Mouse (Mus musculus): ENCODE data around the gene Spred1. TPM values are rescaled to one million over a fixed set of nuclear protein-coding genes. Genes with fewer than 3 reads are reported as not detected.

Gene Spred1
- polyA plus RNA-seq, 1 experiment from 2014 or later: 11.5 TPM

GRCm38 (mm10) chr2:117090061-117090460 lies 31.1 kb upstream of the Spred1 start:
- 72% methylated on average over 3 of the region's 3 CpGs for WGBS
- ATAC-seq: no peak
- no peak overlapping the region for H3K4me3 ChIP-seq (ENCODE audit: low read depth, low read length)
- H3K36me3 ChIP-seq (ENCODE audit: control insufficient read depth, insufficient read depth, low read length): no peaks in the 10 kb centered on the region
- H3K9me3 ChIP-seq (replicated peaks; ENCODE audit: control insufficient read depth, low read length): no peaks in the 10 kb centered on the region
- peaks cover 12% of the 10 kb centered on the region for H3K4me1 ChIP-seq (ENCODE audit: control insufficient read depth, insufficient read depth, low read length)
- no peak overlapping the region for H3K9ac ChIP-seq (ENCODE audit: low read length)
- no peak overlapping the region for H3K27ac ChIP-seq (ENCODE audit: low read depth, low read length)
- no peak for DNase-seq (ENCODE audit: low spot score)
- no peak overlapping the region for H3K4me2 ChIP-seq (ENCODE audit: low read length)
- no peaks in the 10 kb centered on the region for H3K27me3 ChIP-seq (replicated peaks; ENCODE audit: control insufficient read depth, insufficient read depth, low read length)

DNA sequence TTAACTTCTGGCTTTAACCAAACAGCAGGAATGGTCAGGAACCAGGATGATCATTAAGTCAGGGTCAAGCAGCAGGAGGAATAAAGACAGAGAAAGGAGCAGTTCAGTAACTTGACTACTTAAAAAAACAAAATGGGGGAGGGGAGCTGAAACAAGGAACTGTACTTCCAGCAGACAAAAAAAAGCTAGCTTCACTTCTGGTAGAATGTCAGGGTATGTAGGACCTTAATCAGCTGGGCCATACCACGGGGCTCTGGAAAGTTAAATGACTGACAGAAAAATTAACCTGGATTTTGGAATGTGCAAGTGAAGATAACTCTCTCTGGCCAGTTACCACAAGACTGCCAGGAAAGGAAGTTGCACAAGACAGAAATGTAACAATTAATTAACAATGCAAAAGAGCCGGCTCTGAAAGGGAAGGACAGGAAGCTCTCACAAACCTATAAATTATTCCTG lies 28.2 kb upstream of the Spred1 start:
- Histone ChIP-seq H3K36me3 (ENCODE audit: control insufficient read depth, insufficient read depth, low read length) (no peaks in the 10 kb centered on the region), H3K27me3 (replicated peaks; ENCODE audit: control insufficient read depth, insufficient read depth, low read length) (no peaks in the 10 kb centered on the region), H3K4me1 (ENCODE audit: control insufficient read depth, insufficient read depth, low read length) (no peaks in the 10 kb centered on the region), H3K4me2 (ENCODE audit: low read length) (no peak overlapping the region), H3K27ac (ENCODE audit: low read depth, low read length) (no peak overlapping the region), H3K9ac (ENCODE audit: low read length) (no peak overlapping the region), H3K4me3 (ENCODE audit: low read depth, low read length) (no peak overlapping the region), H3K9me3 (replicated peaks; ENCODE audit: control insufficient read depth, low read length) (no peaks in the 10 kb centered on the region)
- ATAC-seq (no peak), DNase-seq (ENCODE audit: low spot score) (no peak)
- WGBS: 71% methylated on average over 2 of the region's 2 CpGs

- Histone ChIP-seq H3K9ac (ENCODE audit: low read length) (no peak overlapping the region), H3K4me3 (ENCODE audit: low read depth, low read length) (no peak overlapping the region), H3K4me1 (ENCODE audit: control insufficient read depth, insufficient read depth, low read length) (no peaks in the 10 kb centered on the region), H3K36me3 (ENCODE audit: control insufficient read depth, insufficient read depth, low read length) (no peaks in the 10 kb centered on the region), H3K27me3 (replicated peaks; ENCODE audit: control insufficient read depth, insufficient read depth, low read length) (no peaks in the 10 kb centered on the region), H3K27ac (ENCODE audit: low read depth, low read length) (no peak overlapping the region), H3K4me2 (ENCODE audit: low read length) (no peak overlapping the region), H3K9me3 (replicated peaks; ENCODE audit: control insufficient read depth, low read length) (no peaks in the 10 kb centered on the region)
- WGBS: 67% methylated on average over 3 of the region's 3 CpGs
- ATAC-seq (no peak), DNase-seq (ENCODE audit: low spot score) (no peak)
Observed at GRCm38 (mm10) chr2:117095491-117095890, 25.7 kb upstream of the Spred1 start.

DNA sequence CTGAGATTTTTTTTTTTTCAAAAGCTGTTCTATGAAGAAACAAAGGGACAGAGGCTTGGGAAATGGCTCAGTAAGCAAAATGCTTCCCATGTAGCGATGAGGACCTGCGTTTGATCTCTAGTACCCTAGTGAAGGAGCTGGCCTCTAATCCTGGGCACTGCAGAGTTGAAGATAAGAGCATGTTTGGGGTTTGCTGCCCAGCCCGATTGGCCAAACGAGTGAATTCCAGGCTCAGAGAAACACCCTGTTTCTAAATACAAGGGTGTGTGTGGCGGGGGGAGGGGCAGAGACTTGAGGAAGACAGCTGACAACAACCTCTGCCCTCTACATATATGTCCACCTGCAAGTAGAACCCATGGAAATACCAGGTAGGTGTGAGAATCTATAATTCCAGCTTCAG lies 23.9 kb upstream of the Spred1 start:
- H3K4me2 ChIP-seq (ENCODE audit: low read length): no peak overlapping the region
- no peaks in the 10 kb centered on the region for H3K9me3 ChIP-seq (replicated peaks; ENCODE audit: control insufficient read depth, low read length)
- no peak for ATAC-seq
- DNase-seq (ENCODE audit: low spot score): no peak
- no peaks in the 10 kb centered on the region for H3K27me3 ChIP-seq (replicated peaks; ENCODE audit: control insufficient read depth, insufficient read depth, low read length)
- H3K4me3 ChIP-seq (ENCODE audit: low read depth, low read length): no peak overlapping the region
- WGBS: 78% methylated on average over 5 of the region's 5 CpGs
- no peak overlapping the region for H3K27ac ChIP-seq (ENCODE audit: low read depth, low read length)
- H3K9ac ChIP-seq (ENCODE audit: low read length): no peak overlapping the region
- H3K4me1 ChIP-seq (ENCODE audit: control insufficient read depth, insufficient read depth, low read length): no peaks in the 10 kb centered on the region
- no peaks in the 10 kb centered on the region for H3K36me3 ChIP-seq (ENCODE audit: control insufficient read depth, insufficient read depth, low read length)

DNA sequence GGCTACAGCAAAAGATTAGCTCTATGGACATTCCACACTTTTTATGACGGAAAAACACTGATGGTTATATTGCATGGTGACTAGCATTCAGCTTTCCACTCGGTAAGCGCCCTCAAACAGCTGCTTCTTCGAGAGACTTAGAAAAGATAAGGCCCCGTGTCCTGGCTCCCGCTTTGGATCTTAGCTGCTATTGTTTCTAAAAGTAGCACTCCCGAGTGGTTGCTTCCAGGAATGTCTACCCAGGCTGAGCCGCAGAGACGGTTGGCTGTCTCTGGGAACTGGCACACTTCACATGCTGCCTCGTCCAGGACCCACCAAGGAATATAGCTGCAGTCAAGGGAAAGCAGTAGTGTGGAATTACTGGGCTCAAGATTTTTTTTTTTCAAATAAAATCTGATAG lies 21.9 kb upstream of the Spred1 start:
- H3K4me1 ChIP-seq (ENCODE audit: control insufficient read depth, insufficient read depth, low read length): no peaks in the 10 kb centered on the region
- H3K27ac ChIP-seq (ENCODE audit: low read depth, low read length): no peak overlapping the region
- no peak for ATAC-seq
- H3K27me3 ChIP-seq (replicated peaks; ENCODE audit: control insufficient read depth, insufficient read depth, low read length): no peaks in the 10 kb centered on the region
- no peaks in the 10 kb centered on the region for H3K9me3 ChIP-seq (replicated peaks; ENCODE audit: control insufficient read depth, low read length)
- H3K9ac ChIP-seq (ENCODE audit: low read length): no peak overlapping the region
- H3K4me2 ChIP-seq (ENCODE audit: low read length): no peak overlapping the region
- DNase-seq (ENCODE audit: low spot score): no peak
- 48% methylated on average over 10 of the region's 10 CpGs for WGBS
- no peak overlapping the region for H3K4me3 ChIP-seq (ENCODE audit: low read depth, low read length)
- H3K36me3 ChIP-seq (ENCODE audit: control insufficient read depth, insufficient read depth, low read length): no peaks in the 10 kb centered on the region

- Histone ChIP-seq H3K4me3 (ENCODE audit: low read depth, low read length) (no peak overlapping the region), H3K9ac (ENCODE audit: low read length) (no peak overlapping the region), H3K9me3 (replicated peaks; ENCODE audit: control insufficient read depth, low read length) (no peaks in the 10 kb centered on the region), H3K36me3 (ENCODE audit: control insufficient read depth, insufficient read depth, low read length) (no peaks in the 10 kb centered on the region), H3K27ac (ENCODE audit: low read depth, low read length) (no peak overlapping the region), H3K4me2 (ENCODE audit: low read length) (no peak overlapping the region), H3K27me3 (replicated peaks; ENCODE audit: control insufficient read depth, insufficient read depth, low read length) (no peaks in the 10 kb centered on the region), H3K4me1 (ENCODE audit: control insufficient read depth, insufficient read depth, low read length) (no peaks in the 10 kb centered on the region)
- DNase-seq (ENCODE audit: low spot score): no peak
- WGBS: 7% methylated on average over 4 of the region's 4 CpGs
- ATAC-seq: peak; percentile 50; the same call in 1 of the 2 replicates
Observed at GRCm38 (mm10) chr2:117103461-117103860, 17.7 kb upstream of the Spred1 start.

- no peaks in the 10 kb centered on the region for H3K4me1 ChIP-seq (ENCODE audit: control insufficient read depth, insufficient read depth, low read length)
- no peaks in the 10 kb centered on the region for H3K27me3 ChIP-seq (replicated peaks; ENCODE audit: control insufficient read depth, insufficient read depth, low read length)
- no peak overlapping the region for H3K9ac ChIP-seq (ENCODE audit: low read length)
- H3K4me2 ChIP-seq (ENCODE audit: low read length): no peak overlapping the region
- WGBS: 86% methylated on average over 7 of the region's 7 CpGs
- no peak for ATAC-seq
- no peak for DNase-seq (ENCODE audit: low spot score)
- no peak overlapping the region for H3K4me3 ChIP-seq (ENCODE audit: low read depth, low read length)
- no peaks in the 10 kb centered on the region for H3K36me3 ChIP-seq (ENCODE audit: control insufficient read depth, insufficient read depth, low read length)
- H3K27ac ChIP-seq (ENCODE audit: low read depth, low read length): no peak overlapping the region
- H3K9me3 ChIP-seq (replicated peaks; ENCODE audit: control insufficient read depth, low read length): no peaks in the 10 kb centered on the region
Observed at GRCm38 (mm10) chr2:117105407-117105806, 15.8 kb upstream of the Spred1 start.

DNA sequence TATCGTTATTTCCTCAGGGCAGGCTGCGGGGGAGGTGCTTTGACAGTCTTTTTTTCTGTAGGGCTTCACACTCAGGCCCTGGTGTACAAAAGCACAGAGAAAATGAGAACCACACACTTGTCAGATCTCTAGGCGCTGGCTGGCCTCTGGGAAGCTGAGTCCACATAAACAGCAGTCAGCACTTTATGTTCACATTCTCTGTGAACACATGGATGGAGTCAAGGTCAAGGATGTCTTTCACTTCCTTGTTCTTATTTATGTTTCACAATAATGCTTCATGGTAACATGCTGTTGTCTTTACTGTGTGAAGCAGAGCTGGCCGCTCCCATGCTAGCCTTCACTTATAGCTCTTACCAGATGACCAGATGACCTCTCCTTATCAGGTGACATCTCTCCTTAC lies 13.1 kb upstream of the Spred1 start:
- no peak overlapping the region for H3K27ac ChIP-seq (ENCODE audit: low read depth, low read length)
- H3K4me1 ChIP-seq (ENCODE audit: control insufficient read depth, insufficient read depth, low read length): no peaks in the 10 kb centered on the region
- ATAC-seq (no peak), DNase-seq (ENCODE audit: low spot score) (no peak)
- no peaks in the 10 kb centered on the region for H3K27me3 ChIP-seq (replicated peaks; ENCODE audit: control insufficient read depth, insufficient read depth, low read length)
- no peak overlapping the region for H3K4me2 ChIP-seq (ENCODE audit: low read length)
- no peaks in the 10 kb centered on the region for H3K36me3 ChIP-seq (ENCODE audit: control insufficient read depth, insufficient read depth, low read length)
- WGBS: 50% methylated on average over 4 of the region's 4 CpGs
- no peak overlapping the region for H3K9ac ChIP-seq (ENCODE audit: low read length)
- no peaks in the 10 kb centered on the region for H3K9me3 ChIP-seq (replicated peaks; ENCODE audit: control insufficient read depth, low read length)
- H3K4me3 ChIP-seq (ENCODE audit: low read depth, low read length): no peak overlapping the region

DNA sequence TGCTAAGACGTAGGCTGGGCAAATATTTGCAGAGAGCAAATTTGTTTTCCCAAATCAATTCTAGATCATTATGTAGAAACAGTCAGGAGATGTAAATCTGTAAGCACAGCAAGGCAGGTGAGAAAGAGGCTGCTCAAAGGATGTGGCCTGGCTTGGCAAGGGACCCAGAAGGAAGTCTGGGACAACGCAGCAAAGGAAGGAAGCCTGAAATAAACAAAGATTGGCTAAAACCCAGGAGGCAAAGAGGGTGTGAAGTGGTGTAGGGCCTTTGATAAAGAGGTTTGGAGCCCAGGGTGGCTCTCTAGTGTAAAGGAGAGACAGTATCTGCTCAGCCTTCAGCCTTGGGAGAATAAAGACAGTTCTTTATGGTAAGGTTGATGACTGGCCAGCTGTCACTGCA lies 11.9 kb upstream of the Spred1 start:
- no peaks in the 10 kb centered on the region for H3K36me3 ChIP-seq (ENCODE audit: control insufficient read depth, insufficient read depth, low read length)
- no peak overlapping the region for H3K27ac ChIP-seq (ENCODE audit: low read depth, low read length)
- H3K4me1 ChIP-seq (ENCODE audit: control insufficient read depth, insufficient read depth, low read length): no peaks in the 10 kb centered on the region
- H3K9ac ChIP-seq (ENCODE audit: low read length): no peak overlapping the region
- DNase-seq (ENCODE audit: low spot score): no peak
- H3K4me2 ChIP-seq (ENCODE audit: low read length): no peak overlapping the region
- WGBS: 91% methylated on average over 2 of the region's 2 CpGs
- no peak for ATAC-seq
- H3K4me3 ChIP-seq (ENCODE audit: low read depth, low read length): no peak overlapping the region
- H3K9me3 ChIP-seq (replicated peaks; ENCODE audit: control insufficient read depth, low read length): no peaks in the 10 kb centered on the region
- no peaks in the 10 kb centered on the region for H3K27me3 ChIP-seq (replicated peaks; ENCODE audit: control insufficient read depth, insufficient read depth, low read length)

Data from forebrain, embryonic 14.5 days (tissue).